ENCODE assay signal across 15 mouse cellular contexts in genomic region chr19:53534757-53535410, GRCm38 (mm10). TPM values are rescaled to one million over a fixed set of nuclear protein-coding genes. Genes with fewer than 3 reads are reported as not detected.
A peak's percentile ranks its signal among the peaks of the same experiment; 100 is the strongest.
DNase-seq lines count a peak whose midpoint lies in the region; ATAC-seq and TF ChIP-seq lines count a peak whose summit lies in the region.
"Had no signal": no experiment of that assay in that cellular context is flagged by ENCODE, and none has a peak within 500 bp of the region (broad histone marks: within the 10 kb centered on the region; RNA-seq: fewer than 3 reads in every experiment).

No protein-coding gene starts in this region.

- no peaks in the 10 kb centered on the region for H3K27me3 ChIP-seq in cerebellum, adult 2 months (ENCODE audit: control insufficient read depth, insufficient read depth, low read length)
- no peaks in the 10 kb centered on the region for H3K27me3 ChIP-seq in heart, embryonic 11.5 days (ENCODE audit: control insufficient read depth, insufficient read depth, low read length)

- TF ChIP-seq POLR2A in cerebellum, adult 2 months (IDR thresholded peaks at IDR 0.05; ENCODE audit: borderline replicate concordance, insufficient read depth, low read length) = no peak

- peak overlapping the region; percentile 37 for H3K4me3 ChIP-seq in cerebellum, adult 2 months (replicated peaks; ENCODE audit: insufficient read depth, low read depth, low read length)
- H3K4me3 ChIP-seq in left cerebral cortex, adult 2 months = no peak overlapping the region
- no peak overlapping the region for H3K4me3 ChIP-seq in heart, embryonic 11.5 days (ENCODE audit: low read depth, low read length)
- H3K4me3 ChIP-seq: embryonic facial prominence, embryonic 15.5 days; forebrain, embryonic 12.5 days; heart, embryonic 10.5 days had no signal

- peaks cover 5% of the 10 kb centered on the region; the same call in 1 of the 2 replicates for H3K36me3 ChIP-seq in heart, embryonic 11.5 days (ENCODE audit: control insufficient read depth, insufficient read depth, low read length)
- H3K36me3 ChIP-seq: embryonic facial prominence, embryonic 15.5 days; forebrain, embryonic 12.5 days had no signal

- TF ChIP-seq CTCF in cerebellum, adult 2 months (IDR thresholded peaks at IDR 0.05; ENCODE audit: borderline replicate concordance, insufficient read depth, low read depth, low read length) = no peak
- TF ChIP-seq CTCF in left cerebral cortex, adult 2 months (IDR thresholded peaks at IDR 0.05) = no peak

- intact Hi-C loops in left cerebral cortex, postnatal 4 days (cut with DNase I) = no loop called here
- intact Hi-C loops in left cerebral cortex, adult 2 months (cut with DNase I) = loop anchor here (5.0 kb wide), 1 partner anchor 108 kb away; no protein-coding TSS in a partner anchor

- H3K4me1 ChIP-seq in cerebellum, adult 2 months (ENCODE audit: control insufficient read depth, insufficient read depth, low read length) = peaks cover 38% of the 10 kb centered on the region
- H3K4me1 ChIP-seq in heart, embryonic 11.5 days (ENCODE audit: control insufficient read depth, insufficient read depth, low read length) = peaks cover 27% of the 10 kb centered on the region

- WGBS in cerebellum, adult 2 months = 6% methylated on average over 7 of the region's 7 CpGs
- 76% methylated on average over 7 of the region's 7 CpGs for WGBS in heart, embryonic 11.5 days (ENCODE audit: insufficient replicate concordance)

- peak overlapping the region; percentile 76 for H3K27ac ChIP-seq in cerebellum, adult 2 months (ENCODE audit: insufficient read depth, low read length)
- no peak overlapping the region for H3K27ac ChIP-seq in left cerebral cortex, adult 2 months
- H3K27ac ChIP-seq in heart, embryonic 11.5 days (ENCODE audit: low read depth, low read length) = no peak overlapping the region
- H3K27ac ChIP-seq: embryonic facial prominence, embryonic 15.5 days; forebrain, embryonic 12.5 days; heart, embryonic 10.5 days had no signal

- ATAC-seq in heart, embryonic 11.5 days (replicated peaks; ENCODE audit: insufficient number of reproducible peaks, low FRiP score, low TSS enrichment) = no peak

- no peak overlapping the region; the same call in 1 of the 2 replicates for H3K9ac ChIP-seq in heart, embryonic 11.5 days (ENCODE audit: low read depth, low read length)
- H3K9ac ChIP-seq: embryonic facial prominence, embryonic 15.5 days; forebrain, embryonic 12.5 days had no signal

- peak; percentile 65 to 70 for DNase-seq in cerebellum, adult 2 months
- DNase-seq in cerebellum, adult 11 months = no peak
- peak; percentile 52 for DNase-seq in left cerebral cortex, postnatal 4 days
- no peak for DNase-seq in left cerebral cortex, adult 2 months (ENCODE audit: extremely low spot score in 1 of 2, low spot score in 2 of 2)
- peak; percentile 59 for DNase-seq in Muller cell, postnatal 12 days (ENCODE audit: inconsistent ontology term)
- peak; percentile 68 to 73 for DNase-seq in cerebellum, postnatal 14 days
- DNase-seq: B cell, adult 2 months; gastrocnemius, postnatal 25 days; heart, postnatal 14 days; kidney, adult 9 months; right cerebral cortex, postnatal 4 days had no signal

- no peak overlapping the region for H3K4me2 ChIP-seq in heart, embryonic 11.5 days
- H3K4me2 ChIP-seq: embryonic facial prominence, embryonic 15.5 days; forebrain, embryonic 12.5 days had no signal

- no peaks in the 10 kb centered on the region for H3K9me3 ChIP-seq in heart, embryonic 11.5 days (replicated peaks; ENCODE audit: control insufficient read depth, low read length)
- H3K9me3 ChIP-seq: embryonic facial prominence, embryonic 15.5 days; forebrain, embryonic 12.5 days; heart, embryonic 10.5 days had no signal

RNA-seq across cellular contexts. Expression of gene Dusp5, which starts 6.0 kb away (rescaled TPM):
- polyA plus RNA-seq in cerebellum, adult 2 months (2012; rRNA removed) = 80.4 and 87.9 TPM in 2 replicates
- 1 to 10 TPM; 2.7 to 4.3 TPM for total RNA-seq in left cerebral cortex, postnatal 4 days (2021)
- 10 to 100 TPM; 16.7 to 26.9 TPM for total RNA-seq in left cerebral cortex, adult 2 months (2021)
- polyA plus RNA-seq in heart, embryonic 11.5 days (2014; fragmentation: Nextera tagmentation; extraction: Ambion mirVana) = 9.2 and 9.4 TPM in 2 replicates

RNA-seq across cellular contexts. Expression of gene Nutf2-ps1, which starts 54.0 kb away (rescaled TPM):
- 17.0 and 17.3 TPM in 2 replicates for polyA plus RNA-seq in cerebellum, adult 2 months (2012; rRNA removed)
- 10 to 100 TPM; 67.0 to 78.7 TPM for total RNA-seq in left cerebral cortex, postnatal 4 days (2021)
- total RNA-seq in left cerebral cortex, adult 2 months (2021) = 10 to 100 TPM; 45.3 to 50.5 TPM
- polyA plus RNA-seq in heart, embryonic 11.5 days (2014; fragmentation: Nextera tagmentation; extraction: Ambion mirVana) = 283 and 319 TPM in 2 replicates

Comparison
In these comparisons a context has a peak if more than half of its experiments do, and no peak if none do; other contexts are left out.
1. DNase-seq: peak in cerebellum, adult 2 months (2 of 2), left cerebral cortex, postnatal 4 days (single experiment), Muller cell, postnatal 12 days (single experiment) and cerebellum, postnatal 14 days (2 of 2); none in cerebellum, adult 11 months (single experiment) and left cerebral cortex, adult 2 months (0 of 2).